ENCODE assay signal across 27 mouse cellular contexts in genomic region chr12:99873443-99873842, GRCm38 (mm10). TPM values are rescaled to one million over a fixed set of nuclear protein-coding genes. Genes with fewer than 3 reads are reported as not detected.
DNase-seq lines count a peak whose midpoint lies in the region; ATAC-seq lines count a peak whose summit lies in the region.
"Had no signal": no experiment of that assay in that cellular context is flagged by ENCODE, and none has a peak within 500 bp of the region (broad histone marks: within the 10 kb centered on the region; RNA-seq: fewer than 3 reads in every experiment).

No protein-coding gene starts in this region.

- peaks cover 5% of the 10 kb centered on the region for H3K4me1 ChIP-seq in midbrain, embryonic 11.5 days (ENCODE audit: control insufficient read depth, insufficient read depth, low read length)
- no peaks in the 10 kb centered on the region for H3K4me1 ChIP-seq in midbrain, embryonic 15.5 days
- H3K4me1 ChIP-seq in liver, embryonic 16.5 days (ENCODE audit: control insufficient read depth, low read depth, low read length) = no peaks in the 10 kb centered on the region; the same call in 1 of the 2 replicates
- H3K4me1 ChIP-seq in intestine, embryonic 15.5 days (replicated peaks) = no peaks in the 10 kb centered on the region
- H3K4me1 ChIP-seq in kidney, embryonic 16.5 days (ENCODE audit: insufficient read depth, low read length) = no peaks in the 10 kb centered on the region
- H3K4me1 ChIP-seq: embryonic facial prominence, embryonic 15.5 days; heart, embryonic 13.5 days had no signal

- 40% methylated on average over 3 of the region's 3 CpGs for WGBS in midbrain, embryonic 11.5 days
- WGBS in midbrain, embryonic 15.5 days = 29% methylated on average over 3 of the region's 3 CpGs
- WGBS in liver, embryonic 16.5 days (ENCODE audit: insufficient replicate concordance) = 39% methylated on average over 3 of the region's 3 CpGs
- WGBS in intestine, embryonic 15.5 days = 55% methylated on average over 3 of the region's 3 CpGs
- 57% methylated on average over 3 of the region's 3 CpGs for WGBS in kidney, embryonic 16.5 days

- H3K36me3 ChIP-seq in midbrain, embryonic 11.5 days (ENCODE audit: control insufficient read depth, insufficient read depth, low read length) = no peaks in the 10 kb centered on the region
- no peaks in the 10 kb centered on the region for H3K36me3 ChIP-seq in midbrain, embryonic 15.5 days (replicated peaks)
- H3K36me3 ChIP-seq in liver, embryonic 16.5 days (ENCODE audit: control insufficient read depth, insufficient read depth) = no peaks in the 10 kb centered on the region
- no peaks in the 10 kb centered on the region for H3K36me3 ChIP-seq in intestine, embryonic 15.5 days
- H3K36me3 ChIP-seq in kidney, embryonic 16.5 days (ENCODE audit: insufficient read depth, low read length) = no peaks in the 10 kb centered on the region
- H3K36me3 ChIP-seq: embryonic facial prominence, embryonic 15.5 days; liver, embryonic 15.5 days; midbrain, embryonic 13.5 days; neural tube, embryonic 12.5 days had no signal

- no peaks in the 10 kb centered on the region for H3K9me3 ChIP-seq in midbrain, embryonic 11.5 days (ENCODE audit: control insufficient read depth, low read length)
- H3K9me3 ChIP-seq in midbrain, embryonic 15.5 days = no peaks in the 10 kb centered on the region
- no peaks in the 10 kb centered on the region for H3K9me3 ChIP-seq in liver, embryonic 16.5 days (replicated peaks; ENCODE audit: control insufficient read depth, low read length)
- no peaks in the 10 kb centered on the region for H3K9me3 ChIP-seq in intestine, embryonic 15.5 days
- no peaks in the 10 kb centered on the region for H3K9me3 ChIP-seq in kidney, embryonic 16.5 days (ENCODE audit: low read length)
- H3K9me3 ChIP-seq: embryonic facial prominence, embryonic 15.5 days; heart, embryonic 13.5 days; liver, embryonic 15.5 days; midbrain, embryonic 13.5 days; neural tube, embryonic 12.5 days had no signal

- H3K27me3 ChIP-seq in midbrain, embryonic 11.5 days (ENCODE audit: control insufficient read depth, insufficient read depth, low read length) = no peaks in the 10 kb centered on the region
- no peaks in the 10 kb centered on the region for H3K27me3 ChIP-seq in midbrain, embryonic 15.5 days (replicated peaks)
- no peaks in the 10 kb centered on the region for H3K27me3 ChIP-seq in liver, embryonic 16.5 days (ENCODE audit: control insufficient read depth, insufficient read depth, low read depth, low read length)
- no peaks in the 10 kb centered on the region for H3K27me3 ChIP-seq in intestine, embryonic 15.5 days (replicated peaks)
- H3K27me3 ChIP-seq in kidney, embryonic 16.5 days (ENCODE audit: insufficient read depth, low read length) = no peaks in the 10 kb centered on the region
- H3K27me3 ChIP-seq: embryonic facial prominence, embryonic 15.5 days; heart, embryonic 13.5 days; liver, embryonic 15.5 days; midbrain, embryonic 13.5 days; neural tube, embryonic 12.5 days had no signal

- no peak overlapping the region for H3K4me2 ChIP-seq in midbrain, embryonic 11.5 days
- H3K4me2 ChIP-seq in midbrain, embryonic 15.5 days = no peak overlapping the region
- H3K4me2 ChIP-seq in liver, embryonic 16.5 days (ENCODE audit: low read depth, low read length) = no peak overlapping the region
- H3K4me2 ChIP-seq in intestine, embryonic 15.5 days (replicated peaks) = no peak overlapping the region
- no peak overlapping the region for H3K4me2 ChIP-seq in kidney, embryonic 16.5 days (replicated peaks; ENCODE audit: low read depth, low read length)
- H3K4me2 ChIP-seq: embryonic facial prominence, embryonic 15.5 days; heart, embryonic 13.5 days; liver, embryonic 15.5 days; midbrain, embryonic 13.5 days; neural tube, embryonic 12.5 days had no signal

- H3K9ac ChIP-seq in midbrain, embryonic 11.5 days (ENCODE audit: low read length) = no peak overlapping the region
- H3K9ac ChIP-seq in midbrain, embryonic 15.5 days = no peak overlapping the region
- no peak overlapping the region for H3K9ac ChIP-seq in liver, embryonic 16.5 days (ENCODE audit: low read depth, low read length)
- no peak overlapping the region for H3K9ac ChIP-seq in intestine, embryonic 15.5 days
- H3K9ac ChIP-seq in kidney, embryonic 16.5 days (replicated peaks; ENCODE audit: low read length) = no peak overlapping the region
- H3K9ac ChIP-seq: embryonic facial prominence, embryonic 15.5 days; heart, embryonic 13.5 days; liver, embryonic 15.5 days; midbrain, embryonic 13.5 days; neural tube, embryonic 12.5 days had no signal

- 0 out of 2 replicates have a peak, but pooled peaks have one; percentile 42 for ATAC-seq in midbrain, embryonic 11.5 days (ENCODE audit: low FRiP score)
- no peak for ATAC-seq in midbrain, embryonic 15.5 days (replicated peaks)
- peak; percentile 58 for ATAC-seq in liver, embryonic 16.5 days (ENCODE audit: low read depth)
- ATAC-seq in intestine, embryonic 15.5 days = no peak
- ATAC-seq in kidney, embryonic 16.5 days (ENCODE audit: low FRiP score, low TSS enrichment) = no peak
- ATAC-seq: forebrain, embryonic 16.5 days; inflammation-experienced regulatory T-cells, adult 6 months; lung, postnatal 0 days; midbrain, embryonic 13.5 days had no signal

- no peak overlapping the region for H3K4me3 ChIP-seq in midbrain, embryonic 11.5 days (ENCODE audit: low read depth, low read length)
- H3K4me3 ChIP-seq in midbrain, embryonic 15.5 days = no peak overlapping the region
- no peak overlapping the region for H3K4me3 ChIP-seq in liver, embryonic 16.5 days (ENCODE audit: low read depth, low read length)
- no peak overlapping the region for H3K4me3 ChIP-seq in intestine, embryonic 15.5 days (replicated peaks)
- no peak overlapping the region for H3K4me3 ChIP-seq in kidney, embryonic 16.5 days (ENCODE audit: low read length)
- H3K4me3 ChIP-seq: embryonic facial prominence, embryonic 15.5 days; heart, embryonic 13.5 days; layer of hippocampus, adult 2 months; liver, embryonic 15.5 days; midbrain, embryonic 13.5 days; neural tube, embryonic 12.5 days had no signal

- H3K27ac ChIP-seq in midbrain, embryonic 11.5 days (ENCODE audit: low read depth, low read length) = no peak overlapping the region
- no peak overlapping the region for H3K27ac ChIP-seq in midbrain, embryonic 15.5 days
- no peak overlapping the region for H3K27ac ChIP-seq in liver, embryonic 16.5 days (ENCODE audit: low read length)
- no peak overlapping the region for H3K27ac ChIP-seq in intestine, embryonic 15.5 days
- H3K27ac ChIP-seq in kidney, embryonic 16.5 days (ENCODE audit: low read length) = no peak overlapping the region
- H3K27ac ChIP-seq: embryonic facial prominence, embryonic 15.5 days; heart, embryonic 13.5 days; layer of hippocampus, adult 2 months; liver, embryonic 15.5 days; midbrain, embryonic 13.5 days; neural tube, embryonic 12.5 days had no signal

- DNase-seq in midbrain, embryonic 11.5 days (ENCODE audit: low spot score, missing footprints) = peak; percentile 84
- peak; percentile 36 for DNase-seq in c-Kit-positive CD71-positive TER-119-negative erythroid progenitor cells, embryonic 14.5 days (ENCODE audit: low read depth)
- DNase-seq in gastrocnemius, adult 8-10 months (ENCODE audit: low spot score in 2 of 2) = no peak
- DNase-seq: adrenal gland, postnatal 25 days; cerebellum, adult 11-12 months; cerebellum, postnatal 10 days; gastrocnemius, postnatal 14 days; heart, adult 18-20 months; heart, postnatal 14 days; kidney, adult 9 months; kidney, postnatal 25 days; layer of hippocampus, postnatal 36 days; right cerebral cortex, postnatal 4 days; thymus, postnatal 14 days had no signal

RNA-seq across cellular contexts. Expression of gene Efcab11, which starts 10.8 kb away (rescaled TPM):
- polyA plus RNA-seq in midbrain, embryonic 11.5 days (2014; fragmentation: Nextera tagmentation; extraction: Ambion mirVana) = 23.8 and 24.6 TPM in 2 replicates
- polyA plus RNA-seq in midbrain, embryonic 15.5 days (2015; fragmentation: Nextera tagmentation; extraction: Ambion mirVana) = 4.1 and 4.8 TPM in 2 replicates
- polyA plus RNA-seq in liver, embryonic 16.5 days (2015; fragmentation: Nextera tagmentation; extraction: Ambion mirVana) = 5.0 and 5.9 TPM in 2 replicates
- polyA plus RNA-seq in intestine, embryonic 15.5 days (2015; fragmentation: Nextera tagmentation; extraction: Ambion mirVana) = 10.1 and 10.2 TPM in 2 replicates
- total RNA-seq in gastrocnemius, adult 8-10 months (2022) = not detected
- 12.5 TPM in 2 replicates for polyA plus RNA-seq in kidney, embryonic 16.5 days (2015; fragmentation: Nextera tagmentation; extraction: Ambion mirVana)
- total RNA-seq: heart, adult 18-20 months had no signal

RNA-seq across cellular contexts. Expression of gene Tdp1, which starts 10.9 kb away (rescaled TPM):
- polyA plus RNA-seq in midbrain, embryonic 11.5 days (2014; fragmentation: Nextera tagmentation; extraction: Ambion mirVana) = 78.3 and 81.9 TPM in 2 replicates
- polyA plus RNA-seq in midbrain, embryonic 15.5 days (2015; fragmentation: Nextera tagmentation; extraction: Ambion mirVana) = 53.0 and 56.2 TPM in 2 replicates
- polyA plus RNA-seq in liver, embryonic 16.5 days (2015; fragmentation: Nextera tagmentation; extraction: Ambion mirVana) = 19.3 and 20.8 TPM in 2 replicates
- 45.1 and 47.9 TPM in 2 replicates for polyA plus RNA-seq in intestine, embryonic 15.5 days (2015; fragmentation: Nextera tagmentation; extraction: Ambion mirVana)
- total RNA-seq in gastrocnemius, adult 8-10 months (2022) = 1 to 10 TPM; 2.2 to 4.1 (median 3.2) TPM
- polyA plus RNA-seq in kidney, embryonic 16.5 days (2015; fragmentation: Nextera tagmentation; extraction: Ambion mirVana) = 61.7 and 66.4 TPM in 2 replicates

Comparison
In these comparisons a context has a peak if more than half of its experiments do, and no peak if none do; other contexts are left out.
1. ATAC-seq: peak in midbrain, embryonic 11.5 days (single experiment) and liver, embryonic 16.5 days (single experiment); none in midbrain, embryonic 15.5 days (single experiment), intestine, embryonic 15.5 days (single experiment) and kidney, embryonic 16.5 days (single experiment).
2. DNase-seq: peak in midbrain, embryonic 11.5 days (single experiment) and c-Kit-positive CD71-positive TER-119-negative erythroid progenitor cells, embryonic 14.5 days (single experiment); none in gastrocnemius, adult 8-10 months (0 of 2).